Mouse (Mus musculus): ENCODE data around the gene Kifc5b. TPM values are rescaled to one million over a fixed set of nuclear protein-coding genes. Genes with fewer than 3 reads are reported as not detected.

Kifc5b gene
- polyA plus RNA-seq, 1 experiment from 2014 or later = 4.7 TPM

GRCm38 (mm10) chr17:26981050-26981449, 64.2 kb downstream of the Kifc5b start:
- ATAC-seq (ENCODE audit: insufficient number of reproducible peaks, low FRiP score, low TSS enrichment, low read depth) = no peak
- Histone ChIP-seq H3K4me2 (no peak overlapping the region), H3K27ac (no peak overlapping the region), H3K4me1 (0 out of 2 replicates have a peak, but pooled peaks cover 2% of the 10 kb centered on the region), H3K27me3 (no peaks in the 10 kb centered on the region), H3K9ac (no peak overlapping the region), H3K36me3 (peaks cover 31% of the 10 kb centered on the region), H3K9me3 (no peaks in the 10 kb centered on the region), H3K4me3 (no peak overlapping the region)
- WGBS = 68% methylated on average over 2 of the region's 2 CpGs

Small RNAs within 50 kb of the gene (microRNA-seq; reads per million reads assigned to microRNA genes)
- gene Gm27775 (not detected), gene Mir3083 (not detected), gene Mir6968 (not detected)

Other genes with a start within 250 kb of the Kifc5b start
- gene Crebrf, start 201.4 kb upstream of the Kifc5b start, polyA plus RNA-seq (2015; fragmentation: Nextera tagmentation; extraction: Ambion mirVana) = 7.3 and 7.6 TPM in 2 replicates
- 47.3 and 50.7 TPM in 2 replicates for gene Bnip1, start 136.0 kb upstream of the Kifc5b start, polyA plus RNA-seq (2015; fragmentation: Nextera tagmentation; extraction: Ambion mirVana)
- not detected in 2 replicates for gene Nkx2-5, start 72.1 kb upstream of the Kifc5b start, polyA plus RNA-seq (2015; fragmentation: Nextera tagmentation; extraction: Ambion mirVana)
- gene Phf1, start 16.0 kb downstream of the Kifc5b start, polyA plus RNA-seq (2015; fragmentation: Nextera tagmentation; extraction: Ambion mirVana) = 11.4 and 13.0 TPM in 2 replicates
- 158 and 172 TPM in 2 replicates for gene Cuta, start 22.5 kb downstream of the Kifc5b start, polyA plus RNA-seq (2015; fragmentation: Nextera tagmentation; extraction: Ambion mirVana)
- gene Syngap1, start 24.2 kb downstream of the Kifc5b start, polyA plus RNA-seq (2015; fragmentation: Nextera tagmentation; extraction: Ambion mirVana) = 1.6 and 1.9 TPM in 2 replicates
- 13.5 and 14.1 TPM in 2 replicates for gene Zbtb9, start 56.1 kb downstream of the Kifc5b start, polyA plus RNA-seq (2015; fragmentation: Nextera tagmentation; extraction: Ambion mirVana)
- 4.0 and 5.5 TPM in 2 replicates for gene Bak1, start 111.9 kb downstream of the Kifc5b start, polyA plus RNA-seq (2015; fragmentation: Nextera tagmentation; extraction: Ambion mirVana)
- 4.3 and 4.4 TPM in 2 replicates for gene Itpr3, start 140.2 kb downstream of the Kifc5b start, polyA plus RNA-seq (2015; fragmentation: Nextera tagmentation; extraction: Ambion mirVana)
- gene Uqcc2, start 216.8 kb downstream of the Kifc5b start, polyA plus RNA-seq (2015; fragmentation: Nextera tagmentation; extraction: Ambion mirVana) = 276 and 289 TPM in 2 replicates

Measured in limb, embryonic 15.5 days (tissue).